In genomic region chrX:137063202-137063601, GRCm38 (mm10) we compare ENCODE assay signal across 30 mouse cellular contexts. TPM values are rescaled to one million over a fixed set of nuclear protein-coding genes. Genes with fewer than 3 reads are reported as not detected.
DNase-seq lines count a peak whose midpoint lies in the region; ATAC-seq and TF ChIP-seq lines count a peak whose summit lies in the region.
"Had no signal": no experiment of that assay in that cellular context is flagged by ENCODE, and none has a peak within 500 bp of the region (broad histone marks: within the 10 kb centered on the region; RNA-seq: fewer than 3 reads in every experiment).

No protein-coding gene starts in this region.

- H3K36me3 ChIP-seq in forebrain, postnatal 0 days (ENCODE audit: insufficient read depth): no peaks in the 10 kb centered on the region
- H3K36me3 ChIP-seq in forebrain, embryonic 10.5 days (replicated peaks): no peaks in the 10 kb centered on the region
- no peaks in the 10 kb centered on the region for H3K36me3 ChIP-seq in forebrain, embryonic 11.5 days (ENCODE audit: control insufficient read depth, insufficient read depth, low read length)
- H3K36me3 ChIP-seq: embryonic facial prominence, embryonic 13.5 days; forebrain, embryonic 12.5 days; liver, embryonic 12.5 days; neural tube, embryonic 15.5 days had no signal

- ATAC-seq in forebrain, postnatal 0 days: no peak
- peak; percentile 72 for ATAC-seq in frontal cortex, adult (ENCODE audit: low TSS enrichment)
- no peak for ATAC-seq in erythroblast, adult 5-6 weeks (replicated peaks; ENCODE audit: low FRiP score, poor library complexity, severe bottlenecking)
- ATAC-seq in forebrain, embryonic 11.5 days (replicated peaks; ENCODE audit: low FRiP score): no peak
- no peak for ATAC-seq in monocyte, adult 5-6 weeks (replicated peaks; ENCODE audit: insufficient number of reproducible peaks, low FRiP score, low TSS enrichment, poor library complexity, severe bottlenecking)
- ATAC-seq: liver, embryonic 12.5 days had no signal

- no peaks in the 10 kb centered on the region for H3K9me3 ChIP-seq in forebrain, postnatal 0 days (ENCODE audit: low read length)
- H3K9me3 ChIP-seq in forebrain, embryonic 10.5 days: no peaks in the 10 kb centered on the region
- no peaks in the 10 kb centered on the region for H3K9me3 ChIP-seq in forebrain, embryonic 11.5 days (ENCODE audit: control insufficient read depth, low read length)
- H3K9me3 ChIP-seq: embryonic facial prominence, embryonic 13.5 days; forebrain, embryonic 12.5 days; liver, embryonic 12.5 days; neural tube, embryonic 15.5 days had no signal

- WGBS in forebrain, postnatal 0 days: 46% methylated on average over 9 of the region's 9 CpGs
- WGBS in forebrain, embryonic 10.5 days: 88% methylated on average over 9 of the region's 9 CpGs
- WGBS in forebrain, embryonic 11.5 days: 85% methylated on average over 9 of the region's 9 CpGs

- no peak overlapping the region for H3K9ac ChIP-seq in forebrain, postnatal 0 days
- no peak overlapping the region for H3K9ac ChIP-seq in forebrain, embryonic 11.5 days (ENCODE audit: low read length)
- H3K9ac ChIP-seq: embryonic facial prominence, embryonic 13.5 days; forebrain, embryonic 12.5 days; liver, embryonic 12.5 days; lung, embryonic 14.5 days; neural tube, embryonic 15.5 days had no signal

- no peaks in the 10 kb centered on the region for H3K27me3 ChIP-seq in forebrain, postnatal 0 days (ENCODE audit: insufficient read depth, low read length)
- H3K27me3 ChIP-seq in forebrain, embryonic 10.5 days (ENCODE audit: poor library complexity, severe bottlenecking): no peaks in the 10 kb centered on the region; the same call in 1 of the 2 replicates
- no peaks in the 10 kb centered on the region for H3K27me3 ChIP-seq in forebrain, embryonic 11.5 days (ENCODE audit: control insufficient read depth, insufficient read depth, low read length)
- H3K27me3 ChIP-seq: CH12.LX; embryonic facial prominence, embryonic 13.5 days; forebrain, embryonic 12.5 days; liver, embryonic 12.5 days; neural tube, embryonic 15.5 days had no signal

- no peak overlapping the region for H3K27ac ChIP-seq in forebrain, postnatal 0 days (ENCODE audit: low read depth, low read length)
- no peak overlapping the region for H3K27ac ChIP-seq in forebrain, embryonic 10.5 days
- H3K27ac ChIP-seq in forebrain, embryonic 11.5 days (ENCODE audit: low read depth, low read length): no peak overlapping the region
- H3K27ac ChIP-seq: embryonic facial prominence, embryonic 13.5 days; forebrain, embryonic 12.5 days; heart, adult 2 months; liver, embryonic 12.5 days; neural tube, embryonic 15.5 days had no signal

- no peak overlapping the region for H3K4me2 ChIP-seq in forebrain, postnatal 0 days (ENCODE audit: low read depth)
- no peak overlapping the region for H3K4me2 ChIP-seq in forebrain, embryonic 11.5 days (ENCODE audit: low read depth, low read length, severe bottlenecking)
- H3K4me2 ChIP-seq: embryonic facial prominence, embryonic 13.5 days; forebrain, embryonic 12.5 days; liver, embryonic 12.5 days; lung, embryonic 14.5 days; midbrain, embryonic 11.5 days; neural tube, embryonic 15.5 days had no signal

- DNase-seq in forebrain, postnatal 0 days: peak; percentile 9
- DNase-seq in forebrain, embryonic 10.5 days (ENCODE audit: extremely low spot score, low spot score): no peak
- peak; percentile 15 to 27 for DNase-seq in left cerebral cortex, postnatal 10 days (ENCODE audit: extremely low spot score in 1 of 2, low spot score in 2 of 2)
- DNase-seq in right cerebral cortex, postnatal 25 days: peak; percentile 32
- no peak for DNase-seq in forebrain, embryonic 11.5 days (ENCODE audit: low spot score)
- DNase-seq: adrenal gland, postnatal 10 days; cerebellum, adult 9-10 months; gastrocnemius, postnatal 10 days; heart, adult 2 months; lung, embryonic 14.5 days; lung, postnatal 4 days; thymus, postnatal 25 days had no signal

- intact Hi-C loops in left cerebral cortex, postnatal 10 days (cut with DNase I): no loop called here

- TF ChIP-seq CTCF in forebrain, postnatal 0 days (IDR thresholded peaks at IDR 0.05; ENCODE audit: low read depth): no peak

- no peaks in the 10 kb centered on the region for H3K4me1 ChIP-seq in forebrain, postnatal 0 days (ENCODE audit: insufficient read depth)
- no peaks in the 10 kb centered on the region for H3K4me1 ChIP-seq in forebrain, embryonic 10.5 days
- no peaks in the 10 kb centered on the region for H3K4me1 ChIP-seq in forebrain, embryonic 11.5 days (replicated peaks; ENCODE audit: control insufficient read depth, insufficient read depth, low read length)
- H3K4me1 ChIP-seq: embryonic facial prominence, embryonic 13.5 days; forebrain, embryonic 12.5 days; liver, embryonic 12.5 days; neural tube, embryonic 15.5 days had no signal

- H3K4me3 ChIP-seq in forebrain, postnatal 0 days (ENCODE audit: low read depth, low read length): no peak overlapping the region
- no peak overlapping the region for H3K4me3 ChIP-seq in forebrain, embryonic 10.5 days
- H3K4me3 ChIP-seq in forebrain, embryonic 11.5 days (ENCODE audit: low read depth, low read length): no peak overlapping the region
- H3K4me3 ChIP-seq: embryonic facial prominence, embryonic 13.5 days; forebrain, embryonic 12.5 days; heart, adult 2 months; liver, embryonic 12.5 days; myocyte; neural tube, embryonic 15.5 days had no signal

RNA-seq across cellular contexts. Expression of gene Fam199x, which starts 13.8 kb away (rescaled TPM):
- 10.3 and 13.7 TPM in 2 replicates for total RNA-seq in forebrain, postnatal 0 days (2014; rRNA removed)
- polyA plus RNA-seq in forebrain, postnatal 0 days (2015; fragmentation: Nextera tagmentation; extraction: Ambion mirVana): 3.2 and 5.3 TPM in 2 replicates
- 15.5 and 17.2 TPM in 2 replicates for polyA plus RNA-seq in forebrain, embryonic 10.5 days (2016; fragmentation: Nextera tagmentation; extraction: Ambion mirVana)
- 10 to 100 TPM in 1 of 2 experiments, 1 to 10 TPM in 1; 9.4 to 10.6 TPM for total RNA-seq in left cerebral cortex, postnatal 10 days (2021)
- total RNA-seq in erythroblast, adult 5-6 weeks (2015; ENCODE audit: low replicate concordance): 0.58 and 1.0 TPM in 2 replicates
- total RNA-seq in erythroblast, adult 5-6 weeks (2017; ENCODE audit: low replicate concordance): 2.0 and 2.2 TPM in 2 replicates
- 14.6 and 17.1 TPM in 2 replicates for polyA plus RNA-seq in forebrain, embryonic 11.5 days (2014; fragmentation: Nextera tagmentation; extraction: Ambion mirVana)
- total RNA-seq in monocyte, adult 5-6 weeks (2017): 11.5 to 12.2 TPM (median 11.8 TPM) in 3 replicates

RNA-seq across cellular contexts. Expression of gene Slc25a53, which starts 25.1 kb away (rescaled TPM):
- 18.7 and 48.5 TPM in 2 replicates for total RNA-seq in forebrain, postnatal 0 days (2014; rRNA removed)
- 10.7 and 12.3 TPM in 2 replicates for polyA plus RNA-seq in forebrain, postnatal 0 days (2015; fragmentation: Nextera tagmentation; extraction: Ambion mirVana)
- polyA plus RNA-seq in forebrain, embryonic 10.5 days (2016; fragmentation: Nextera tagmentation; extraction: Ambion mirVana): 11.1 and 12.3 TPM in 2 replicates
- 10 to 100 TPM; 17.5 to 30.4 TPM for total RNA-seq in left cerebral cortex, postnatal 10 days (2021)
- 3.8 and 4.6 TPM in 2 replicates for total RNA-seq in erythroblast, adult 5-6 weeks (2015; ENCODE audit: low replicate concordance)
- 1.8 and 7.8 TPM in 2 replicates for total RNA-seq in erythroblast, adult 5-6 weeks (2017; ENCODE audit: low replicate concordance)
- 13.7 and 14.6 TPM in 2 replicates for polyA plus RNA-seq in forebrain, embryonic 11.5 days (2014; fragmentation: Nextera tagmentation; extraction: Ambion mirVana)
- 8.0 to 25.4 TPM (median 13.1 TPM) in 3 replicates for total RNA-seq in monocyte, adult 5-6 weeks (2017)

RNA-seq across cellular contexts. Expression of gene Esx1, which starts 58.7 kb away (rescaled TPM):
- not detected in 2 replicates for total RNA-seq in forebrain, postnatal 0 days (2014; rRNA removed)
- not detected in 2 replicates for polyA plus RNA-seq in forebrain, postnatal 0 days (2015; fragmentation: Nextera tagmentation; extraction: Ambion mirVana)
- polyA plus RNA-seq in forebrain, embryonic 10.5 days (2016; fragmentation: Nextera tagmentation; extraction: Ambion mirVana): not detected in 2 replicates
- total RNA-seq in left cerebral cortex, postnatal 10 days (2021): not detected
- not detected in 2 replicates for total RNA-seq in erythroblast, adult 5-6 weeks (2015; ENCODE audit: low replicate concordance)
- total RNA-seq in erythroblast, adult 5-6 weeks (2017; ENCODE audit: low replicate concordance): not detected in 2 replicates
- polyA plus RNA-seq in forebrain, embryonic 11.5 days (2014; fragmentation: Nextera tagmentation; extraction: Ambion mirVana): not detected in 2 replicates
- not detected in 3 replicates for total RNA-seq in monocyte, adult 5-6 weeks (2017)
- total RNA-seq: adrenal gland, postnatal 10 days; gastrocnemius, postnatal 10 days; heart, adult 2 months; layer of hippocampus, adult 18-20 months had no signal
- polyA plus RNA-seq: cortical plate, adult 2 months; embryonic facial prominence, embryonic 13.5 days; forebrain, embryonic 12.5 days; heart, adult 2 months; heart, embryonic 16.5 days; hindbrain, embryonic 11.5 days; intestine, embryonic 14.5 days; kidney, embryonic 14.5 days; limb, embryonic 11.5 days; liver, embryonic 12.5 days; lung, embryonic 14.5 days; midbrain, embryonic 11.5 days; myocyte; neural tube, embryonic 15.5 days; stomach, embryonic 16.5 days had no signal

Comparison
In these comparisons a context has a peak if more than half of its experiments do, and no peak if none do; other contexts are left out.
1. DNase-seq: peak in forebrain, postnatal 0 days (single experiment), left cerebral cortex, postnatal 10 days (2 of 2) and right cerebral cortex, postnatal 25 days (single experiment); none in forebrain, embryonic 10.5 days (single experiment) and forebrain, embryonic 11.5 days (single experiment).